Comparison of ENCODE assay signal across 14 mouse cellular contexts in genomic region chr16:85072624-85073023, GRCm38 (mm10).
DNase-seq lines count a peak whose midpoint lies in the region; ATAC-seq lines count a peak whose summit lies in the region.
"Had no signal": no experiment of that assay in that cellular context is flagged by ENCODE, and none has a peak within 500 bp of the region (broad histone marks: within the 10 kb centered on the region; RNA-seq: fewer than 3 reads in every experiment).

No protein-coding gene starts in this region.

- H3K36me3 ChIP-seq in midbrain, embryonic 11.5 days (ENCODE audit: control insufficient read depth, insufficient read depth, low read length), result no peaks in the 10 kb centered on the region; the same call in 1 of the 2 replicates
- peaks cover 27% of the 10 kb centered on the region; the same call in 1 of the 2 replicates for H3K36me3 ChIP-seq in midbrain, embryonic 14.5 days (ENCODE audit: control insufficient read depth, insufficient read depth, low read length)

- H3K4me1 ChIP-seq in midbrain, embryonic 11.5 days (ENCODE audit: control insufficient read depth, insufficient read depth, low read length), result no peaks in the 10 kb centered on the region
- no peaks in the 10 kb centered on the region for H3K4me1 ChIP-seq in midbrain, embryonic 14.5 days (ENCODE audit: control insufficient read depth, insufficient read depth, low read length)
- H3K4me1 ChIP-seq: limb, embryonic 10.5 days had no signal

- no peaks in the 10 kb centered on the region for H3K9me3 ChIP-seq in midbrain, embryonic 11.5 days (ENCODE audit: control insufficient read depth, low read length)
- H3K9me3 ChIP-seq in midbrain, embryonic 14.5 days (ENCODE audit: control insufficient read depth, low read length), result no peaks in the 10 kb centered on the region
- H3K9me3 ChIP-seq: limb, embryonic 10.5 days had no signal

- H3K4me3 ChIP-seq in midbrain, embryonic 11.5 days (ENCODE audit: low read depth, low read length), result no peak overlapping the region
- no peak overlapping the region for H3K4me3 ChIP-seq in midbrain, embryonic 14.5 days (replicated peaks; ENCODE audit: low read depth, low read length)
- H3K4me3 ChIP-seq: limb, embryonic 10.5 days had no signal

- ATAC-seq in midbrain, embryonic 11.5 days (ENCODE audit: low FRiP score), result peak; percentile 63
- no peak for ATAC-seq in midbrain, embryonic 14.5 days (ENCODE audit: low FRiP score, low TSS enrichment)
- peak; percentile 65 for ATAC-seq in megakaryocyte progenitor cell, adult 5-6 weeks (replicated peaks; ENCODE audit: poor library complexity)
- ATAC-seq: forebrain, postnatal 0 days had no signal

- H3K9ac ChIP-seq in midbrain, embryonic 11.5 days (ENCODE audit: low read length), result no peak overlapping the region
- H3K9ac ChIP-seq in midbrain, embryonic 14.5 days (replicated peaks; ENCODE audit: low read length), result no peak overlapping the region
- H3K9ac ChIP-seq: forebrain, postnatal 0 days; lung, embryonic 14.5 days had no signal

- peak; percentile 16 for DNase-seq in heart, adult 8-10 months (ENCODE audit: low spot score)
- DNase-seq in heart, postnatal 14 days, result no peak
- no peak for DNase-seq in midbrain, embryonic 11.5 days (ENCODE audit: low spot score, missing footprints)
- DNase-seq in midbrain, embryonic 14.5 days, result no peak
- DNase-seq in adrenal gland, postnatal 25 days, result peak; percentile 28
- no peak for DNase-seq in urinary bladder, postnatal 4 days (ENCODE audit: low spot score in 2 of 2)
- DNase-seq in embryo, embryonic 9.5 days (ENCODE audit: extremely low spot score), result no peak
- DNase-seq: cerebellum, postnatal 25 days; forebrain, postnatal 0 days; heart, postnatal 10 days; kidney, adult 8-10 months; lung, embryonic 14.5 days had no signal

- intact Hi-C loops in heart, postnatal 14 days (cut with DNase I), result no loop called here

- WGBS in midbrain, embryonic 11.5 days, result 54% methylated on average over 12 of the region's 12 CpGs
- 42% methylated on average over 12 of the region's 12 CpGs for WGBS in midbrain, embryonic 14.5 days

- no peak overlapping the region for H3K27ac ChIP-seq in midbrain, embryonic 11.5 days (ENCODE audit: low read depth, low read length)
- no peak overlapping the region for H3K27ac ChIP-seq in midbrain, embryonic 14.5 days (replicated peaks; ENCODE audit: low read depth, low read length)
- H3K27ac ChIP-seq: limb, embryonic 10.5 days had no signal

- H3K27me3 ChIP-seq in midbrain, embryonic 11.5 days (ENCODE audit: control insufficient read depth, insufficient read depth, low read length), result no peaks in the 10 kb centered on the region
- H3K27me3 ChIP-seq in midbrain, embryonic 14.5 days (ENCODE audit: control insufficient read depth, insufficient read depth, low read length), result no peaks in the 10 kb centered on the region

- H3K4me2 ChIP-seq in midbrain, embryonic 11.5 days, result no peak overlapping the region
- no peak overlapping the region for H3K4me2 ChIP-seq in midbrain, embryonic 14.5 days (ENCODE audit: low read length)
- H3K4me2 ChIP-seq: lung, embryonic 14.5 days had no signal

Comparison
In these comparisons a context has a peak if more than half of its experiments do, and no peak if none do; other contexts are left out.
1. DNase-seq: peak in heart, adult 8-10 months (single experiment) and adrenal gland, postnatal 25 days (single experiment); none in heart, postnatal 14 days (0 of 2), midbrain, embryonic 11.5 days (single experiment), midbrain, embryonic 14.5 days (single experiment), urinary bladder, postnatal 4 days (0 of 2) and embryo, embryonic 9.5 days (single experiment).